Mouse (Mus musculus): ENCODE results near the gene Park7. TPM values are rescaled to one million over a fixed set of nuclear protein-coding genes. Genes with fewer than 3 reads are reported as not detected.
"Not testable (repeated sequence)": the region's sequence is repeated elsewhere in the genome, so short reads cannot be mapped to it uniquely, and the experiment has no call there.

Park7 gene
- polyA plus RNA-seq, 1 experiment from 2014 or later = 380 TPM

DNA sequence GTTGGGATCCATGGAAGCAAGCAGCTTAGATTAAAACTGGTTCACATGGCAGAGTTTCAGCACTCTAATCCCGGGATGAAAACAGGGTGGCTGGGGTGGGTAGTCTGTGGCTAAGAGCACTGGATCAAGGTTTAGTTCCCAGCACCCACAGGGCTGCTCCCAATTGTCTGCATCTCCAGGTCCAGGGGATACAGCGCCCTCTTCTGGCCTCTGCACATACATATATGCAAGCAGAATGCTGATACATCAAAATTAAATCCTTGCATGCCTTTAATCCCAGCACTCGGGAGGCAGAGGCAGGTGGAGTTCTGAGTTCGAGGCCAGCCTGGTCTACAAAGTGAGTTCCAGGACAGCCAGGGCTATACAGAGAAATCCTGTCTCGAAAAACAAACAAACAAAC is 5.7 kb downstream of the Park7 start:
- not testable (repeated sequence) for ATAC-seq (ENCODE audit: low FRiP score); H3K9me3 ChIP-seq; H3K27me3 ChIP-seq; H3K27ac ChIP-seq; H3K9ac ChIP-seq
- Histone ChIP-seq H3K36me3 (peaks cover 34% of the 10 kb centered on the region), H3K4me1 (replicated peaks) (peaks cover 31% of the 10 kb centered on the region), H3K4me2 (peak overlapping the region; percentile 80), H3K4me3 (peak overlapping the region; percentile 93; the same call in 1 of the 2 replicates)
- WGBS = 79% methylated on average over 5 of the region's 5 CpGs

DNA sequence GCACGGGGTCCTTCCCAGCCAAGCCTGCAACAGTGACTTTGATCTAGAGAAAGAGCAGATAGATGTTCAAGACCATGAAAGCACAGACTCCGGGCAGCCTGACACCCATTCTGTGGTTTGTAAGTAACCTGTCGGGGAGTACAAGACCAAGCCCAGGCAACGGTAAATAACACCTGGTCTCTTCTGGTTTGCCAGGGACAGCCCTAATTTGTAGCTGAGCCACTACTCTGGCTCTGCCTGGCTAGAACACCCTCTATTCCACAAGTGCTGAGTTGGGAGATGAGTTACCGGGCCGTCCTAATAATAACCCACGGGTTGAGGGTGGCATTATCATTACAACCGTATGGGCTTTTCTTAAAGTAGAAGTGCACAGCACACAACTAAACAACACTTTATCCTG is 7.1 kb downstream of the Park7 start:
- Histone ChIP-seq H3K27ac (no peak overlapping the region), H3K4me2 (no peak overlapping the region), H3K36me3 (peaks cover 48% of the 10 kb centered on the region), H3K4me3 (no peak overlapping the region), H3K4me1 (replicated peaks) (peaks cover 22% of the 10 kb centered on the region), H3K27me3 (no peaks in the 10 kb centered on the region), H3K9me3 (no peaks in the 10 kb centered on the region), H3K9ac (no peak overlapping the region)
- ATAC-seq (ENCODE audit: low FRiP score) = no peak
- WGBS = 97% methylated on average over 8 of the region's 8 CpGs

DNA sequence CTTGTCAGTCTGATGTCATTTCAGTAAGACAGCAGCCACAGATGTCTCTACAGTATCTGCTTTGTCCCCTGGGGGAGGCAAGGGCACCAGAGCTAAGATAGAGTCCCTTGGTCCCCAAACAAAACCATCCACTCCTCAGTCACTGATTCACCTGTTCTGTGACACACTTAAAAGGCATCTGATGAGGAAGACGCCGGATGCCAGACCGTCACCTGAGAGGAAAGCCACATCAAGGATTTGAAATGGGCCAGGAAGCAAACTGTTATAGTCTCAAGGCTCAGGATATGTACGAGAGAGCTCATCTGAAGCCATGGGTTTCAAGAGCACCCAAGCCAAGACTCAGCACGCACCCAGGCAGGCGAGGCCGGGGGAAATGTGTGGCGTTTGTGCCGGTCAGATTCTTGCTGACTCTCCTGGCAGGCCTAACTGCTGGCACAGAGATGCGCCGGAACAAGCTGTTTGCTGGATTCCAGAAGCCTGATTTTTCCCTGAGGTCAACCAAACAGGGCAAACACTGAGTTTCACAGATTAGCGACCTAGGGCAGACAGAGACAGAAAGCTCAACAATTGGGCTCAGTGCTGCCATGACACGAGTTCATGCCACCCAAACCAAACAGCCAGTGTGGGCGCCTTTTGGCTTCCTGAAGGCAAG is 11.0 kb downstream of the Park7 start:
- H3K9ac ChIP-seq = no peak overlapping the region
- no peak for ATAC-seq (ENCODE audit: low FRiP score)
- H3K4me2 ChIP-seq = no peak overlapping the region
- H3K27me3 ChIP-seq = no peaks in the 10 kb centered on the region
- peaks cover 12% of the 10 kb centered on the region for H3K4me1 ChIP-seq (replicated peaks)
- no peak overlapping the region for H3K4me3 ChIP-seq
- H3K27ac ChIP-seq = no peak overlapping the region
- 96% methylated on average over 14 of the region's 14 CpGs for WGBS
- H3K9me3 ChIP-seq = no peaks in the 10 kb centered on the region
- peaks cover 83% of the 10 kb centered on the region for H3K36me3 ChIP-seq

DNA sequence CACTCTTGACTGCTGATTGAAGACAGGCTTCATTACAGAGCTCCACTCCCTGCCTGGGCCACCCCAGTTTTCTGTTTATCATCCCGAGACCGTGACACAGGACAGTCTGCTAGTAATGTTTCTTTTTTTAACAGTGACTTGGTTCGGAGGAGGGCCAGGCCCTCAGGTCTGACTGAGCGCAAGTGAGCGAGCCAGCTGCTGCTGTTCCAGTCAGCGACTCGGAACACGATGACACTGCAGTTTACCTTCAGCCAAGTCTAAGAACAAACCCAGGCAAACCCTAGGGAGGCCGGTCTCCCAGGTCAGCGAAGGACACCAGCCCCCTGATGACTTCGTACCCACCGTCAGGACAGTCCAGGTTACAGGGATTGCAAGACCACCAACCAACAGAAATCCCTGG is 12.2 kb downstream of the Park7 start:
- H3K36me3 ChIP-seq = peaks cover 87% of the 10 kb centered on the region
- no peak for ATAC-seq (ENCODE audit: low FRiP score)
- WGBS = 92% methylated on average over 12 of the region's 12 CpGs

DNA sequence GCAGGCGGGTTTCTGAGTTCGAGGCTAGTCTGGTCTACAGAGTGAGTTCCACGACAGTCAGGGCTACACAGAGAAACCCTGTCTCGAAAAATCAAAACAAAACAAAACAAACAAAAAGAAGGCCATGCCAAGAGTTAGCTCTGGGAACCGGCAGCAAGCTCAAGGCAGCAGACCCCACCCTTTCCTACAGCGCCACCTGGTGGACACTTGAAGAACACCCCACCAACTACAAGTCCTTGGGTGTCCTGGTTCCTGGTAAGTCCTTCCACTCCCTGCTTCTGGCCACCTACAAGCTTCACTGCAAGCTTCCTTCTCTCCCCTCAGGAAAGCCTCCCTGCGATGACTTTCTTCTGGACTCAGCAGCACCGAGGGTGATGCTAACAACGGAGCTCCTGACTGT is 12.6 kb downstream of the Park7 start:
- H3K4me3 ChIP-seq = no peak overlapping the region
- no peak overlapping the region for H3K27ac ChIP-seq
- H3K9ac ChIP-seq = no peak overlapping the region
- WGBS = 61% methylated on average over 9 of the region's 9 CpGs
- peaks cover 87% of the 10 kb centered on the region for H3K36me3 ChIP-seq
- ATAC-seq (ENCODE audit: low FRiP score) = no peak
- H3K4me2 ChIP-seq = no peak overlapping the region
- H3K27me3 ChIP-seq = no peaks in the 10 kb centered on the region
- no peaks in the 10 kb centered on the region for H3K9me3 ChIP-seq
- 0 out of 2 replicates have a peak, but pooled peaks cover 3% of the 10 kb centered on the region for H3K4me1 ChIP-seq (replicated peaks)

More for the DNA sequence above, 12.2 kb downstream of the Park7 start:
- Histone ChIP-seq H3K4me2 (no peak overlapping the region), H3K27ac (no peak overlapping the region), H3K4me3 (no peak overlapping the region), H3K9ac (no peak overlapping the region), H3K4me1 (replicated peaks) (0 out of 2 replicates have a peak, but pooled peaks cover 3% of the 10 kb centered on the region), H3K9me3 (no peaks in the 10 kb centered on the region), H3K27me3 (no peaks in the 10 kb centered on the region)

DNA sequence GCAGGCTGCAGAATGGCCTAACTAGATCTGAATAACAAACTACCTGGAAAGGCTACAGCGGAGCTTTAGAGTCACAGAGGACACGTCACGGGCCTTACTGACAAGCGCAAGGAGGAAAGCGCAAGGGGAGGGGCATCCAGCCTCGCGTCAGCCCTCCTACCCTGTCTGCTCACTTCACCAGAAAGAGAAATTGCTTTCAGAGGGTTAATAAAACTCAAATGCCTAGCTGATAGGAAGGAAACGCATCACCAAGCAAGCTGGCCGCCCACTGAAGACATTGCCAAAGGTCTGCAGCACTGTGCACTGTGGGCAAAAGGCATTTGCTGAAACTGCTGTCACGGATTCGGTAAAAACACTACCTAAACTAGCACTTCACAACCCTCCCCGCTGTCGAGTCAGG is 13.8 kb downstream of the Park7 start:
- 0 out of 2 replicates have a peak, but pooled peaks cover 3% of the 10 kb centered on the region for H3K4me1 ChIP-seq (replicated peaks)
- H3K36me3 ChIP-seq = peaks cover 91% of the 10 kb centered on the region
- no peak overlapping the region for H3K4me2 ChIP-seq
- H3K27ac ChIP-seq = no peak overlapping the region
- H3K9me3 ChIP-seq = no peaks in the 10 kb centered on the region
- ATAC-seq (ENCODE audit: low FRiP score) = no peak
- H3K27me3 ChIP-seq = no peaks in the 10 kb centered on the region
- no peak overlapping the region for H3K4me3 ChIP-seq
- H3K9ac ChIP-seq = no peak overlapping the region
- 95% methylated on average over 13 of the region's 13 CpGs for WGBS

DNA sequence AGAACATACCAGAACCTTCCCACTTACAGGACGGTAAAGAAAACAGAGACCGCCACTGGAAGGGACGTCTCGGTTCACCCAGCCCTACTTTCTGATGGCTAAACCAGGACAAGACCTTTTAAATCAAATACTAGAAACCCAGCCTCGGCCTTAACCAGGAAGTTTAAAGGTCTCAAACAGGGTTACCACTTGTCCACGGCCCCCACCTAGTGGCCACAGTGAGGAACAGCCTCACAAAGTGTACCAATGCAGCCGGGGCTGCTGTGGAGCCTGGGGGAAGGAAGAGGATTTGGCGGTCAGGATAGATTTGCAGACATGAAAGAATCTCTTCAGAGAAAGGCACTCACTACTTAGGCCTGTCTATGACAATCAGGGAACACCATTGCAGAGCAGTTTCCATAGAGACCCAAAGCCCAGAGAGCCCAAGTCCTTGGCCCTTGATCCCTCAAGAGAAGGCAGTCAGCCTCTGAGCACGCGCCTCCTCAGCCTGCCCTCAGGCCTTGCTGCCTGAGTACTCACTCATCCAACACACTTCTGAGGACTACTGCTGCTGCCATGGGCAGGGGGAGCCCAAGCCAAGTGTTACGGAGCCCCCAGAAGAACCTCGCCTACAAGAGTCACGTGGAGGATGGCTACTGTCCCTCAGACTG is 15.4 kb downstream of the Park7 start:
- Histone ChIP-seq H3K27me3 (no peaks in the 10 kb centered on the region), H3K4me2 (no peak overlapping the region), H3K9me3 (no peaks in the 10 kb centered on the region), H3K4me1 (replicated peaks) (0 out of 2 replicates have a peak, but pooled peaks cover 3% of the 10 kb centered on the region), H3K27ac (no peak overlapping the region), H3K4me3 (no peak overlapping the region), H3K36me3 (peaks cover 79% of the 10 kb centered on the region), H3K9ac (no peak overlapping the region)
- peak; percentile 14; the same call in 1 of the 2 replicates for ATAC-seq (ENCODE audit: low FRiP score)
- 63% methylated on average over 13 of the region's 13 CpGs for WGBS

DNA sequence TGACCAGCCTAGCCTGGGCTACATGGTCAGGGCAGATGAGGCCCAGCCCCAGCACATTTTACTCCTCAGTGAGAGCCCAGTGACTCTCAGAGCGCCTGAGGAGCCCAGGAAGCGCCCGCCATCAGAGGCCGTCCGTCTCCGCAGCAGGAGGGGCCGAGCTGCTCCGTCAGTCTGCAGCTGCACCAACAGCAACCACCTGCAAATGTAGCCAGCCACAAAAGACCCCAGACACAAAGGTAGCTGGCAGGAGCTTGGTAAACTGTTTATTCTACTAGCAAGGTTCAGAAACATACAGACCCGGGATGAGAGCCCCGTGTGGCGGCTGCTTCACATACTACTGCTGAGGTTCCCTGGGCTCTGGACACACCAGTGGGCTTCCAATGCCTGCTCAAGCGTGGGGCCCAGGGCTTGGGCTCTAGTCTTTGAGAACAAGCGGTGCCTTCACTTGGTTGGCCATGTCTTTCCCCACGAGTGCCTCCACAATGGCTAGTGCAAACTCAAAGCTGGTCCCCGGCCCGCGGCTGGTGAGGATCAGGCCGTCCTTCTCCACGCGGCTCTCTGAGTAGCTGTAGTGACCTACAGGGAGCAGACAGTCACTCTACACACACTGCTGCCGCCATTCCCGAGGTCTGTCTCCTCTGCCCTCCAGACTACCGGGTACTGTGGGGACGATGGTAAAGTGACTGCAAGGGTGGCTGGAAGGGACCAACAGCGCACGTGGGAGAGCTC is 17.2 kb downstream of the Park7 start:
- H3K4me3 ChIP-seq = no peak overlapping the region
- H3K27me3 ChIP-seq = no peaks in the 10 kb centered on the region
- no peaks in the 10 kb centered on the region for H3K9me3 ChIP-seq
- H3K36me3 ChIP-seq = peaks cover 61% of the 10 kb centered on the region
- H3K4me2 ChIP-seq = no peak overlapping the region
- H3K9ac ChIP-seq = no peak overlapping the region; the same call in 1 of the 2 replicates
- 91% methylated on average over 26 of the region's 26 CpGs for WGBS
- H3K27ac ChIP-seq = no peak overlapping the region
- H3K4me1 ChIP-seq (replicated peaks) = 0 out of 2 replicates have a peak, but pooled peaks cover 3% of the 10 kb centered on the region
- no peak for ATAC-seq (ENCODE audit: low FRiP score)

DNA sequence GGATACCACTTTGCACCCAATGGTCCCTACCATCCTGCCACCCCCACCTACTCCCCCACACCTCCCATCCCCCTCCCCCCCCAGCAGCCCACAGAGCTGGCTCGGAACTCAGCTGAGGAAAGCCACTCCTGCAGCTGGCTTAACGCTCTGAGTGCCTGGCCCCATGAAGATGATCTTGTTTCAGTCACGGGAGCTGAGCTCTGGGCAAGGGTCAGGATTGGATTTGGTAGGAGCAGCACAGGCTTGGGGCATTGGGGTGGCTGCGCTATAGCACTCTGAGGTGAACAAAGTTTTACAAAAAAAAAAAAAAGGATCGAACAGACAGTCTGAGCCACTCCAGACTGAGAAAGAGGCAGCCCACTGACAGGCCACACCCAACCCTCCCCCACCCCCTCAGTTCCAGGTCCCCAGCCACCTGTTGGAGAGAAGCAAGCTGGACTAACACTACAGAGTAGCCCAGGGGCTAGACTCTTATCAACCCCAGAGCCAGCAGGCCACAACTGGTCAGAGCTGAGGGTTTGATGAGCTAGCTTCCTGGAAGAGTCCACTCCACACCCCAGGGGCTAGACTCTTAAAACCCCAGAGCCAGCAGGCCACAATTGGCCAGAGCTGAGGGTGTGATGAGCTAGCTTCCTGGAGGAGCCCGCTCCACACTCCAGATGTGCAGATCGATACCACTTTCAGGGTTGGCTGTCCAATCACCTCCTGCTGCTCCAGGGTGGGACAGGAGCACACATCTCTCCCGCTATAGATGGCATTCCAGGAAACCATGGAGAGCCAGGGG is 19.3 kb downstream of the Park7 start:
- no peak overlapping the region for H3K4me2 ChIP-seq
- no peaks in the 10 kb centered on the region for H3K9me3 ChIP-seq
- no peak overlapping the region for H3K9ac ChIP-seq
- peaks cover 40% of the 10 kb centered on the region for H3K36me3 ChIP-seq
- no peak overlapping the region for H3K27ac ChIP-seq
- peaks cover 11% of the 10 kb centered on the region for H3K4me1 ChIP-seq (replicated peaks)
- H3K4me3 ChIP-seq = no peak overlapping the region
- WGBS = 76% methylated on average over 8 of the region's 8 CpGs
- H3K27me3 ChIP-seq = no peaks in the 10 kb centered on the region
- no peak for ATAC-seq (ENCODE audit: low FRiP score)

DNA sequence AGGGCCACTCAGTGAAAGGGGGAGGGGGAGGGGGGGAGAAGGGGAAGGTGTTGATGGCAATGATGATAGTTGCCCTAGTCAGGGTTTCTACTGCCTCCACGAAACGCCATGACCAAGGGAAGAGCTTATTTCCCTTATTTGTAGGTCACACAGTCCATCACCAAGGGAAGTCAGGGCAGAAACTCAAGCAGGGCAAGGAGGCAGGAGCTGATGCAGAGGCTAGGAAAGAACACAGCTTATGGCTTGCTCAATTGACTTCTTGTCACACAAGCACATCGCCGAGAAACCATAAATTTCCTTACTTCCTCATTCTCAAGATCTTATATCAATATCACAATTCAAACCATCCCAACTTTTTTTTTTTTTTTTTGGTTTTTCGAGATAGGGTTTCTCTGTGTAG is 22.9 kb downstream of the Park7 start:
- H3K9me3 ChIP-seq = no peaks in the 10 kb centered on the region
- H3K27ac ChIP-seq = no peak overlapping the region
- 83% methylated on average over 5 of the region's 5 CpGs for WGBS

DNA sequence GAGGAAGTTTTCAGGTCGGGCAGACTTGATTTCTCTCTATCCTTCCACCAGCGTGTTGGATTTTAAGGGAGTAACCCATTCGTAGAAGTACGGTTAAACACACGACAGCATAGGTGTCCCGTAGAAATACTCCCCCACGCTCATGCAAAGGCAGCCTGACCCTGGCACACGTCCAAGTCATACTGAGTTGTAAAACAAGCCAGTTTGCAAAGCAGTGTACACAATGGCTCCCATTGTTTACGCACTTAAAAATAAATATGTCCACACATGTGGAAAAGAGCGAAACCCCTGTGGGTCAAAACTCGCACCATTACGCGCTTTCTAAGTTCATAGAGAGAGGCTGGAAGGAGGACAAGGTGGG is 24.3 kb downstream of the Park7 start:
- no peaks in the 10 kb centered on the region for H3K27me3 ChIP-seq
- H3K4me1 ChIP-seq (replicated peaks) = peaks cover 16% of the 10 kb centered on the region
- no peak for ATAC-seq (ENCODE audit: low FRiP score)
- H3K36me3 ChIP-seq = no peaks in the 10 kb centered on the region
- no peak overlapping the region for H3K4me3 ChIP-seq
- peak overlapping the region; percentile 34; the same call in 1 of the 2 replicates for H3K4me2 ChIP-seq
- no peaks in the 10 kb centered on the region for H3K9me3 ChIP-seq
- H3K9ac ChIP-seq = no peak overlapping the region
- WGBS = 57% methylated on average over 13 of the region's 13 CpGs
- H3K27ac ChIP-seq = no peak overlapping the region

More for the DNA sequence above, 22.9 kb downstream of the Park7 start:
- Histone ChIP-seq H3K4me2 (no peak overlapping the region), H3K4me3 (no peak overlapping the region), H3K27me3 (no peaks in the 10 kb centered on the region), H3K9ac (no peak overlapping the region), H3K36me3 (peaks cover 8% of the 10 kb centered on the region), H3K4me1 (replicated peaks) (peaks cover 16% of the 10 kb centered on the region)
- no peak for ATAC-seq (ENCODE audit: low FRiP score)
